Mouse (Mus musculus) liver, postnatal 0 days (tissue): ENCODE measurements at regions not wholly inside any gene's neighbourhood (a gene's known extent, or its start where the extent isn't known, plus 50 kb on each side); places are given as distances from the start of the nearest gene placed in this dataset.
A peak's percentile ranks its signal among the peaks of the same experiment; 100 is the strongest.

Experiments used
- ATAC-seq: fragments of 200-750 bp; cut with Nextera tagmentation; 2 replicates; pipeline ENCODE4 v1.8.0; 2017; ENCODE audit warnings: mild to moderate bottlenecking, moderate library complexity
- DNase-seq: peaks from one replicate; pipeline ENCODE4 v3.0.0-alpha.2; 2016
- H3K27ac ChIP-seq: fragments of 300-500 bp; sonication (generic); 2 replicates; pipeline ENCODE4 v1.5.1; 2014; ENCODE audit warnings: antibody characterized with exemption, moderate library complexity, mild to moderate bottlenecking, low read depth
- H3K27me3 ChIP-seq: fragments of 300-500 bp; sonication (generic); 2 replicates; pipeline ENCODE4 v1.6.1; 2014; ENCODE audit warnings: low read length, control low read depth, mixed read lengths; ENCODE audit not compliant: insufficient read depth
- H3K36me3 ChIP-seq: fragments of 300-500 bp; sonication (generic); replicated peaks from 2 replicates; pipeline ENCODE4 v1.6.1; 2014; ENCODE audit warnings: mild to moderate bottlenecking, control low read depth, low read length, moderate library complexity, mixed read lengths; ENCODE audit not compliant: insufficient read depth
- H3K4me1 ChIP-seq: fragments of 300-500 bp; sonication (generic); 2 replicates; pipeline ENCODE4 v1.6.1; 2014; ENCODE audit warnings: antibody characterized with exemption, mild to moderate bottlenecking, control low read depth; ENCODE audit not compliant: insufficient read depth
- H3K4me2 ChIP-seq: fragments of 300-500 bp; sonication (generic); 2 replicates; pipeline ENCODE4 v1.6.1; 2014; ENCODE audit warnings: low read depth, mild to moderate bottlenecking, low read length, moderate library complexity, mixed read lengths
- H3K4me3 ChIP-seq: fragments of 300-500 bp; sonication (generic); 2 replicates; pipeline ENCODE4 v1.5.1; 2014; ENCODE audit warnings: low read depth, low read length
- H3K9ac ChIP-seq: fragments of 300-500 bp; sonication (generic); replicated peaks from 2 replicates; pipeline ENCODE4 v1.6.1; 2014; ENCODE audit warnings: mild to moderate bottlenecking, moderate library complexity
- H3K9me3 ChIP-seq: fragments of 300-500 bp; sonication (generic); 2 replicates; pipeline ENCODE4 v1.6.1; 2016; ENCODE audit warnings: mild to moderate bottlenecking, control low read depth, low read length, mixed read lengths
- CTCF ChIP-seq: sonication (generic); IDR thresholded peaks from 2 replicates; pipeline ENCODE4 v1.5.1; 2016; ENCODE audit warnings: antibody characterized with exemption, low read depth
- EP300 ChIP-seq: IDR thresholded peaks from 2 replicates; pipeline ENCODE4 v1.6.1; 2016; ENCODE audit warnings: antibody characterized with exemption, low read depth, mild to moderate bottlenecking
- WGBS: fragments of 180-500 bp; shearing (Covaris S2); extraction: QIAGEN DNeasy Blood & Tissue Kit; methylation state at CpG from one replicate; pipeline ENCODE4 v1.1.7; 2014; ENCODE audit not compliant: insufficient replicate concordance; 5-methylcytosine and 5-hydroxymethylcytosine counted together

- no peak overlapping the region for H3K4me3 ChIP-seq
- H3K9ac ChIP-seq = no peak overlapping the region
- H3K4me1 ChIP-seq = peaks cover 13% of the 10 kb centered on the region
- H3K36me3 ChIP-seq = no peaks in the 10 kb centered on the region
- no peak overlapping the region for H3K4me2 ChIP-seq
- DNase-seq (no peak), ATAC-seq (peak; percentile 17; the same call in 1 of the 2 replicates)
- TF ChIP-seq CTCF (no peak), EP300 (0 out of 2 replicates have a peak, but pooled peaks have one; percentile 39)
- H3K27me3 ChIP-seq = no peaks in the 10 kb centered on the region
- WGBS = 52% methylated on average over 3 of the region's 3 CpGs
- no peaks in the 10 kb centered on the region for H3K9me3 ChIP-seq
- H3K27ac ChIP-seq = no peak overlapping the region
Observed at GRCm38 (mm10) chr12:77094999-77095915, 133.3 kb upstream of the Max start.

GRCm38 (mm10) chr12:77094168-77094567, 132.2 kb upstream of the Max start:
- WGBS = 59% methylated on average over 7 of the region's 7 CpGs
- Histone ChIP-seq H3K27me3 (no peaks in the 10 kb centered on the region), H3K9ac (no peak overlapping the region), H3K36me3 (no peaks in the 10 kb centered on the region), H3K27ac (no peak overlapping the region), H3K4me3 (no peak overlapping the region), H3K4me2 (no peak overlapping the region), H3K4me1 (peaks cover 13% of the 10 kb centered on the region), H3K9me3 (no peaks in the 10 kb centered on the region)
- no peak for TF ChIP-seq CTCF
- no peak for TF ChIP-seq EP300
- DNase-seq (no peak), ATAC-seq (no peak)

GRCm38 (mm10) chr12:77092741-77093140, 130.7 kb upstream of the Max start:
- no peak overlapping the region for H3K4me2 ChIP-seq

GRCm38 (mm10) chr12:77092143-77092542, 130.1 kb upstream of the Max start:
- no peak for ATAC-seq
- Histone ChIP-seq H3K4me1 (peaks cover 13% of the 10 kb centered on the region), H3K9me3 (no peaks in the 10 kb centered on the region), H3K4me2 (no peak overlapping the region), H3K9ac (no peak overlapping the region), H3K27me3 (no peaks in the 10 kb centered on the region), H3K36me3 (no peaks in the 10 kb centered on the region), H3K27ac (no peak overlapping the region), H3K4me3 (no peak overlapping the region)
- no peak for DNase-seq
- TF ChIP-seq CTCF (no peak), EP300 (no peak)
- WGBS = 36% methylated on average over 2 of the region's 2 CpGs

More at GRCm38 (mm10) chr12:77092741-77093140, 130.7 kb upstream of the Max start:
- H3K27me3 ChIP-seq = no peaks in the 10 kb centered on the region
- H3K9ac ChIP-seq = no peak overlapping the region
- no peak overlapping the region for H3K4me3 ChIP-seq
- 32% methylated on average over 3 of the region's 3 CpGs for WGBS
- H3K4me1 ChIP-seq = peaks cover 13% of the 10 kb centered on the region
- ATAC-seq = no peak
- no peak for TF ChIP-seq EP300
- no peak for TF ChIP-seq CTCF
- no peak overlapping the region for H3K27ac ChIP-seq
- peak; percentile 20 for DNase-seq
- no peaks in the 10 kb centered on the region for H3K36me3 ChIP-seq
- H3K9me3 ChIP-seq = no peaks in the 10 kb centered on the region

GRCm38 (mm10) chr12:77091700-77092099, 129.7 kb upstream of the Max start:
- DNase-seq (no peak), ATAC-seq (no peak)
- no peak for TF ChIP-seq CTCF
- no peak for TF ChIP-seq EP300
- Histone ChIP-seq H3K27me3 (no peaks in the 10 kb centered on the region), H3K4me2 (no peak overlapping the region), H3K4me3 (no peak overlapping the region), H3K9ac (no peak overlapping the region), H3K9me3 (no peaks in the 10 kb centered on the region), H3K27ac (no peak overlapping the region), H3K36me3 (no peaks in the 10 kb centered on the region), H3K4me1 (peaks cover 13% of the 10 kb centered on the region)
- 76% methylated on average over 2 of the region's 2 CpGs for WGBS

GRCm38 (mm10) chr12:77090525-77090924, 128.5 kb upstream of the Max start:
- H3K9me3 ChIP-seq = no peaks in the 10 kb centered on the region
- no peak overlapping the region for H3K9ac ChIP-seq
- TF ChIP-seq EP300 (no peak), CTCF (no peak)
- no peak overlapping the region for H3K4me2 ChIP-seq
- H3K36me3 ChIP-seq = no peaks in the 10 kb centered on the region
- H3K4me1 ChIP-seq = peaks cover 17% of the 10 kb centered on the region
- no peak overlapping the region for H3K27ac ChIP-seq
- ATAC-seq (no peak), DNase-seq (no peak)
- WGBS = 65% methylated on average over 3 of the region's 3 CpGs
- no peaks in the 10 kb centered on the region for H3K27me3 ChIP-seq
- no peak overlapping the region for H3K4me3 ChIP-seq
